Mouse (Mus musculus) stomach, embryonic 16.5 days (tissue): ENCODE measurements around the gene Cd37. TPM values are rescaled to one million over a fixed set of nuclear protein-coding genes. Genes with fewer than 3 reads are reported as not detected.

Experiments
- ATAC-seq: fragments of 200-750 bp; cut with Nextera tagmentation; 2 replicates; pipeline ENCODE4 v1.8.0; 2017; ENCODE audit warnings: moderate number of reproducible peaks, moderate TSS enrichment; ENCODE audit not compliant: insufficient read depth, low FRiP score
- H3K27ac ChIP-seq: fragments of 300-500 bp; sonication (generic); 2 replicates; pipeline ENCODE4 v1.5.1; 2014; ENCODE audit warnings: low read length
- H3K27me3 ChIP-seq: fragments of 300-500 bp; sonication (generic); 2 replicates; pipeline ENCODE4 v1.6.1; 2014; ENCODE audit warnings: low read length, control low read depth, mixed read lengths; ENCODE audit not compliant: control insufficient read depth, insufficient read depth
- H3K36me3 ChIP-seq: fragments of 300-500 bp; sonication (generic); 2 replicates; pipeline ENCODE4 v1.6.1; 2014; ENCODE audit warnings: low read length; ENCODE audit not compliant: control insufficient read depth, insufficient read depth
- H3K4me1 ChIP-seq: fragments of 300-500 bp; sonication (generic); 2 replicates; pipeline ENCODE4 v1.6.1; 2014; ENCODE audit warnings: low read length, control low read depth, mixed read lengths; ENCODE audit not compliant: control insufficient read depth, insufficient read depth
- H3K4me2 ChIP-seq: fragments of 300-500 bp; sonication (generic); 2 replicates; pipeline ENCODE4 v1.6.1; 2014; ENCODE audit warnings: low read depth, low read length, mixed read lengths
- H3K4me3 ChIP-seq: fragments of 300-500 bp; sonication (generic); replicated peaks from 2 replicates; pipeline ENCODE4 v1.5.1; 2014; ENCODE audit warnings: mild to moderate bottlenecking, low read length
- H3K9ac ChIP-seq: fragments of 300-500 bp; sonication (generic); 2 replicates; pipeline ENCODE4 v1.6.1; 2014; ENCODE audit warnings: low read length
- H3K9me3 ChIP-seq: fragments of 300-500 bp; sonication (generic); replicated peaks from 2 replicates; pipeline ENCODE4 v1.6.1; 2016; ENCODE audit warnings: low read length, control low read depth; ENCODE audit not compliant: control insufficient read depth
- WGBS: fragments of 180-500 bp; shearing (Covaris S2); extraction: QIAGEN DNeasy Blood & Tissue Kit; methylation state at CpG from one replicate; pipeline ENCODE4 v1.1.7; 2014; 5-methylcytosine and 5-hydroxymethylcytosine counted together
- polyA plus RNA-seq: library from polyadenylated mRNA; unstranded; fragments of >200 nt; fragmentation: Nextera tagmentation; extraction: Ambion mirVana; gene quantifications from 2 replicates; pipeline ENCODE4 v1.2.1, GENCODE M21; 2015

Gene Cd37
- polyA plus RNA-seq, 1 experiment from 2014 or later, result 5.0 TPM

DNA sequence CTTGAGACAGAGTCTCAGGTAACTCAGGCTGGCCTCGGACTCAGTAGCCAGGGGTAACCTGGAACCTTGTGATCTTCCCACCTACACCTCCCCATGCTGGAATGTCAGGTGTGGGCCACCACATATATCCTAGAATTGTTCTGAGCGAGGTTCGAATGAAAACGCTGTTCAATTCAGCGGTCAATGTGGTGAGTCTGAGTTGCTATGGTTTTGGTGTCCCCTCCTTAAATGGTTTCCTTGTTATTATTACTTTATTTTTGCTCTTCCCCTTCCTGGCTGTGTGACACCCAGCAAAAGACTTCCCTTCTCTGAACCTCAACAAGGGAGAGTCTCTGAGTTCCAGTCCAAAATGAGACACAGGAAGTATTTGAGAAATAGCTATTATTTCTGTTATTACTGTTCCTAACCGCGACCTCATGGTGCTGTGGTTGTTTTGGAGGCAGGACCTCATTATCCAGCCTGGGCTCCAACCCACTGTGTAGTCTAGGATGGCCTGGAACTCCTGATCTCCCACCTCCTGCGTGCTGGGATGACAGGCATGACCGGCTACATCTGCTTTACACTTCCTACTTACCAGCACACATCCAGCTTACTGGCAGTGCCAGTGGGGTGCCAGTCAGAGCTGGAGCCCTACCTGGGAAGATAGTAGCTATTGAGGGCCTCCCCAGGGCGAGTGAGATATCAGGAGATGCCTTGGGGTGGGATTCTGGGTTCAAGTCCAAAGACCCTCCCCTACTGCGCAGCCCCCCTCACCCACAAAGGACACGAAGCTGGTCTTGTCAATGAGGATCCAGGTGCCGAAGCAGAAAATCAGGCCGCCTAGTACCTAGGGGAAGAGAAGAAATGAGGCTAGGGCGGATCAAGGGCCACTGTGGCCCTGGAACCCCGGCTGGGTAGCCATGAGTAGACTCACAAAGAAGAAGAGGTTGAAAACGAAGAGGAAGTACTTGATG is 892 bp downstream of the Cd37 start:
- H3K9me3 ChIP-seq, result no peaks in the 10 kb centered on the region
- H3K27ac ChIP-seq, result peak overlapping the region; percentile 26; the same call in 1 of the 2 replicates
- H3K9ac ChIP-seq, result no peak overlapping the region
- 71% methylated on average over 17 of the region's 17 CpGs for WGBS
- no peak overlapping the region for H3K4me3 ChIP-seq
- H3K4me1 ChIP-seq, result peaks cover 28% of the 10 kb centered on the region
- no peaks in the 10 kb centered on the region for H3K36me3 ChIP-seq
- no peak overlapping the region for H3K4me2 ChIP-seq
- ATAC-seq, result no peak
- peaks cover 13% of the 10 kb centered on the region for H3K27me3 ChIP-seq

DNA sequence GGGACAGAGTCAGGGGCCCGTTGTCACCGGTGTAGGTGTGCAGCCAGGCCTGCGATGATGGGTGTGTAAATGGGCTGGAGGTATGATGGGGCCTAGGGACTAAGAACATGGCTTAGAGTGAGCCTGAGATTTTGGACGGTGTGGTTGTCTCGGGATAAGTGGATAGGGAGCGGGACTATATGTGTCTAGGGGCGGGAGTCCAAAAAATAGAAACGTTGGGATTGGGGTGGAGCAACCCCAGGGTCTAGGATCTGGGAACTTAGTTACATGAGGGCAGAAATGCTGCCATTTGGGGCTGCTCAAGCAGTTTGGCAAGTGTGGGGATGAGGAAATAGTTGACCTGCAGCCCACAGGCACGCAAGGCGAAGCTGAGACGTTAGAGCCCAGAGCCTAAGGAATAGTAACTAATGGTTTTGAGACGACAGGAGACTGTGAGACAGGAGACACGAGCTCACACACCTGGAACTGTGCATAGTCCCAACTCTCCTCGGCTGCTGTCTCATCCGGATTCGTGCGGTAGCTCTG is 3.2 kb downstream of the Cd37 start:
- Histone ChIP-seq H3K9me3 (no peaks in the 10 kb centered on the region), H3K9ac (peak overlapping the region; percentile 62), H3K4me3 (peak overlapping the region; percentile 28), H3K4me1 (peaks cover 23% of the 10 kb centered on the region), H3K4me2 (peak overlapping the region; percentile 51), H3K27me3 (peaks cover 8% of the 10 kb centered on the region), H3K36me3 (peaks cover 3% of the 10 kb centered on the region; the same call in 1 of the 2 replicates), H3K27ac (no peak overlapping the region)
- ATAC-seq, result no peak; the same call in 1 of the 2 replicates
- 37% methylated on average over 17 of the region's 17 CpGs for WGBS

DNA sequence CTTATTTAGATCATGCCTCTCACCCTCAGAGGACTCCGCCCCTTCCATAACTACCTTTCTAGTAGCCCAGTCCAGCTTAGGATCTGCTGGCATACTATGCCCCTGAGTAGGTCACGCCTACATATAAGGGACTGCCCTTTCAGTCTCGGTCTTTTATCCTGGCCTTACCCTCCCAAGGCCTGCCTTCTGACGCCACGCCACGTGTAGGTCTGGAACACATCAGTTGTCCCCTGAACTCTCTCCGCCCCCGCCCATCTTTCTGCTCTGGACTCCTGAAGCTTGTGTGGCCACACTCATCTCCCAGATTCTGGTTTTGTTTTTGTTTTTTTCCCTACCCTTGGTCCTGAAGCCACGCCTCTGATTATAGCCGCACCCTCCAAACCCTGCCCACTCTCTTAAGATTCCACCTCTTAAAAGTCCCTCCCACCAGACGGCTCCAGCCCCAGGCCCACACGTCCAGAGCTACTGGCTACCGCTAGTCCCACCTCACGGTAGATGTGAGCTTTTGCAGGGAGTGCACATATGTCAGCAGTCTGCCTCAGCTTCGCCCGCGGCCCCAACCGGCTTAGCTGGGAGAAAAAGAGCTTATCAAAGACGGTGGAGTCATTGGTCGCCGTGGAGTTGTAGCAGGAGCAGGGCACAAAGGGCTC is 3.9 kb downstream of the Cd37 start:
- peaks cover 23% of the 10 kb centered on the region for H3K4me1 ChIP-seq
- peaks cover 8% of the 10 kb centered on the region for H3K27me3 ChIP-seq
- WGBS, result 6% methylated on average over 21 of the region's 21 CpGs
- H3K4me3 ChIP-seq, result peak overlapping the region; percentile 28
- peak overlapping the region; percentile 62 for H3K9ac ChIP-seq
- H3K36me3 ChIP-seq, result peaks cover 3% of the 10 kb centered on the region; the same call in 1 of the 2 replicates
- H3K9me3 ChIP-seq, result no peaks in the 10 kb centered on the region
- peak; percentile 69 for ATAC-seq
- H3K27ac ChIP-seq, result peak overlapping the region; percentile 43; the same call in 1 of the 2 replicates
- peak overlapping the region; percentile 51 for H3K4me2 ChIP-seq

DNA sequence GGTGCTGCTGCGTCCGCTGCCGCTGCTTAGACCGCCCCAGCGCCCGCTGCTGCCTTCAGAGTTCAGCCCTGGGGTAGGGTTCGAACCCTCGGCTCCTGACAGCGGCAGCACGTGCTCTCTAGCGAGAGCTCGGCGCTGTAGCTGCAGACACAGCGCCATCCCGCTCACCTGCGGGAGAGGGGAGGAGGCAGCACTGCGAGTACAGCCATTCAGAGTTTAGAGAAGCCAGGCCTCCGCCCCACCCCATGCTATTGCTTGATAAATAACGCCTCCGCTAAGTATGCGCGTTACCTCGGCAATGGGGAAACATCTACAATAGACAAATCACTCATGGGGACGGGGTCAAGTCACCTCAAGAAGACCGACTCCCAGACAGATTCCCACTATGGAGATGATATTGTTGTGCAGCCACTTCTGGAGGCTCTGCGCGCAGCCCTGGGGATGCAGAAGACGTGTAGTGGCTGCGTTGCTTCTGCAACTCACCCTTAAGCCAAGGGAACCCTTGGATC is 4.5 kb downstream of the Cd37 start:
- Histone ChIP-seq H3K4me3 (peak overlapping the region; percentile 28; the same call in 1 of the 2 replicates), H3K27me3 (peaks cover 8% of the 10 kb centered on the region), H3K9me3 (no peaks in the 10 kb centered on the region), H3K9ac (peak overlapping the region; percentile 44; the same call in 1 of the 2 replicates), H3K4me1 (peaks cover 23% of the 10 kb centered on the region), H3K27ac (peak overlapping the region; percentile 43; the same call in 1 of the 2 replicates), H3K4me2 (peak overlapping the region; percentile 51), H3K36me3 (peaks cover 9% of the 10 kb centered on the region; the same call in 1 of the 2 replicates)
- ATAC-seq, result no peak; the same call in 1 of the 2 replicates
- 16% methylated on average over 29 of the region's 29 CpGs for WGBS

DNA sequence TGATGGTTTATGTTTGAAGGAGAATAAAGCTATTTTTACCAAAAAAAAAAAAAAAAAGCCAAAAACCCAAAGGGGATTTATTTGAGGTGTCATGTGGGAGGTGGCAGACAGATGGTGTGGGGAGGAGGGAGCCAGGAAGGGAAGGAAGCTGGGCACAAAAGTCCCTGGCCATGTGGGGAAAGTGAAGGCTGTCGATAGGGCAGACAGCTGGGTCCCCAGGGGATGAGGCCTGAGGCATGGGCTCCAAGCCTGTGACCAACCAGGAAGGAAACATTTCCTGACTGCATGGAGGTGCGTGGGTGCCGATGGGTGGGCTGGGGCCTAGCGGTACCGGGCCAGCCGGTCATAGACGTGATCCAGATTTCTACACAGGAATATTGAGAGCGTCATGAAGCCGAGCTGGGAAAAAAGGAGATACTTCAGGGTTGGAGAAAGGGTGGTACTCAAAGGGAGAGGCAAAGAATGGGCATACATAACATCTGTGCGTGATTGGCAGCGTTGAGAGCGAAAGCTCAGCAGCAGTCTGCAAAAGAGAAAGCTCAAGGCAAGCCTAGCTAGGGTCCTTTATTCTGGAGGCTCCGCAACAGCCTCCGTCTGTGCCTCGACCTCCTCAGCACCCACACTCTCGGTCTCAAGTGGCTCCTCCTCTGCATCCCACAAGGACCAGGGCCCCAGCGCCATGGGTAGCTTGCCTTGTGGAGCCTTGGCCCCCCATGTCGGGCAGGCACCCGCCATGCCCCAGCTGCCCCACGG is 5.2 kb downstream of the Cd37 start:
- peak overlapping the region; percentile 51 for H3K4me2 ChIP-seq
- ATAC-seq, result no peak; the same call in 1 of the 2 replicates
- 35% methylated on average over 20 of the region's 20 CpGs for WGBS

DNA sequence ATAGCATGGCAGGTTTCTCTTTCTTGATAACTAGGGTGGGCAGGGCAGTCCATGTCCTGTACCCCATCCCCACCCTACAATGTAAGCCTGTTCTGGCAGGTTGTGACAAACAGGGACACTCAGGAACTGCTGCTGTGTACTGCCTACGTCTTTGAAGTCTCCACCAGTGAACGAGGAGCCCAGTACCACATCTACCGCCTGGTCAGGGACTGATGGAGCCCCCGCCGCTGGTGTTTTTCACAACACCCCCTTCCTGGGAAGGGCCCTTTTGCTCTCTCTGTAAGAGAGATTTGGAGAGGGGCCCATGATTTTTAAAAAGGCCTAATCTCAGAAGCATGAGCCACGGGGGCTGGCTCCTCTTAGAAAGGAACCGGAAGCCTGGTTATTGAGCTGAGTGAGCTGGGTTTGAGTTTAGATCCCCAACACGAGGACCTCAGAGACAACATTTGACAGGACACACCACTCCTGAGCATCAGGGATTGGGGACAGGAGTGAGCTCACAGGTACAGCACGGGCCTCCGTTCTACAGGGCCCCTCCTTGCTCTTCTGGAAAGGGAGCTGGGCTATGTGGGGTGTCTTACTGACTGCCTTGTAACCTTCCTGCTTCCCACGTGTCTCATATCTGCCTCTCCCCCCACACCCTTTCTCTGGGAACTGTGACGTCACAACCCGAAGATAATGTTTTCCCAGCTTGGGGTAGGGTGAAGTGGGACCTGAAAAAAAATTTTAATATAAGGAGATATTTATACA is 6.0 kb downstream of the Cd37 start:
- Histone ChIP-seq H3K27ac (no peak overlapping the region), H3K9ac (no peak overlapping the region), H3K4me3 (no peak overlapping the region), H3K27me3 (no peaks in the 10 kb centered on the region), H3K9me3 (no peaks in the 10 kb centered on the region), H3K36me3 (peaks cover 20% of the 10 kb centered on the region; the same call in 1 of the 2 replicates), H3K4me2 (no peak overlapping the region), H3K4me1 (peaks cover 23% of the 10 kb centered on the region)
- ATAC-seq, result no peak
- 59% methylated on average over 13 of the region's 13 CpGs for WGBS

More for the DNA sequence above, 5.2 kb downstream of the Cd37 start:
- peak overlapping the region; percentile 44; the same call in 1 of the 2 replicates for H3K9ac ChIP-seq
- H3K4me1 ChIP-seq, result peaks cover 23% of the 10 kb centered on the region
- H3K27me3 ChIP-seq, result peaks cover 7% of the 10 kb centered on the region
- H3K4me3 ChIP-seq, result no peak overlapping the region
- H3K27ac ChIP-seq, result 0 out of 2 replicates have a peak overlapping the region, but pooled peaks have one; percentile 43
- peaks cover 14% of the 10 kb centered on the region; the same call in 1 of the 2 replicates for H3K36me3 ChIP-seq
- no peaks in the 10 kb centered on the region for H3K9me3 ChIP-seq

DNA sequence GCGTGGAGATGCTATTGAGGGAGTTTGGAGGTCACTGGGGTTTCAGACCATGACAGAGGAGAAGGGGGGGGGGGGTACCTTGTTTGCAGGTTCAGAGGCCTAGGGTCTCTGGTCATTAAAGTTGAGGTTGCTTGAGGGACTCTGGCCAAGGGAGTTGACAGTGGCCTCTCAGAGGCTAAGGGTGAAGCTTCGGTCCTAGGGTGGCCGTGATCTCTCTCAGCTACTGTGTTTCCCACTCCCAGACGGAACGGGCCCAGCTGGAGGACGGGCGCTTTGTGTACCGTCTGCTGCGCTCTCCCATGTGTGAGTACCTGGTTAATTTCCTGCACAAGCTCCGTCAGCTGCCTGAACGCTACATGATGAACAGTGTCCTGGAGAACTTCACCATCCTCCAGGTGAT is 7.0 kb downstream of the Cd37 start:
- H3K27ac ChIP-seq, result no peak overlapping the region
- H3K9ac ChIP-seq, result no peak overlapping the region
- H3K4me3 ChIP-seq, result no peak overlapping the region
- H3K4me1 ChIP-seq, result peaks cover 23% of the 10 kb centered on the region
- no peak for ATAC-seq
- no peak overlapping the region for H3K4me2 ChIP-seq
- no peaks in the 10 kb centered on the region for H3K9me3 ChIP-seq
- no peaks in the 10 kb centered on the region for H3K27me3 ChIP-seq
- 81% methylated on average over 11 of the region's 11 CpGs for WGBS
- peaks cover 20% of the 10 kb centered on the region; the same call in 1 of the 2 replicates for H3K36me3 ChIP-seq

DNA sequence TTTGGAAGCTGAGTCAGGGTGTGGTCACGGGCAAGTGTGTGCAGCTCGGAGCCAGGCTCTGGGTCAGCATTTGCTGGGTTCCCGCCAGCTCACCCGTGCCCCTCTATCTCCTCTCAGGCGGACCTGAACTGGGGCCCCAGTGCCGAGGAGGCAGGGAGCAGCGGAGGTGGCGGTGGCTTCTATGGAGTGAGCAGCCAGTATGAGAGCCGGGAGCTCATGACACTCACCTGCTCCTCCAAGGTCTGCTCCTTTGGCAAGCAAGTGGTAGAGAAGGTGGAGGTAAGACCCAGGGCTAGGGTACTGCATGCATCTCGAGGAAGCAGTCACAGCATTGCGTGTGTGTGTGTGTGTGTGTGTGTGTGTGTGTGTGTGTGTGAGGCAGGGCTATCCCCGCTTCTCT is 7.7 kb downstream of the Cd37 start:
- Histone ChIP-seq H3K4me1 (peaks cover 23% of the 10 kb centered on the region), H3K36me3 (peaks cover 27% of the 10 kb centered on the region), H3K27me3 (no peaks in the 10 kb centered on the region), H3K4me3 (no peak overlapping the region), H3K9ac (no peak overlapping the region), H3K4me2 (no peak overlapping the region), H3K9me3 (no peaks in the 10 kb centered on the region), H3K27ac (no peak overlapping the region)
- no peak for ATAC-seq
- WGBS, result 90% methylated on average over 12 of the region's 12 CpGs
